Mouse (Mus musculus): ENCODE measurements at regions not wholly inside any gene's neighbourhood (a gene's known extent, or its start where the extent isn't known, plus 50 kb on each side); places are given as distances from the start of the nearest gene placed in this dataset.

DNA sequence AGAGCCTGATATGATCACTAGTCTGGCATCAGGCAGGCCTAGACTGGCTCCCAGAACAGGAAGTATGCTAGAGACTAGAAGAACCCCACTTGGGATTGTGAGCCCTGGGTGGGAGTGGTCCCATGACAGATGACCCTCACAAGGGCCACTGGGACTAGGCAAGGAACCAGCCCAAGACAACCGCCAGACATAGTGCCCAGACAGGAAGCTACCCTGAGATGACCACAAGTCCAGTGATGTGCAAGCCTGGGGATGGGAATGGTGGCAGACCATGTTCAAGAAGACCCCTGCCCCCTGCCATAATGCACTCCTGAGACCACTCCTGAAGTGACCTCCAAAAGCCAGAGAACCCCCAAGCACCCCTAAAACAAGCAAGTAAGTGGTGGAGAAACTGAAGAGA, 304.9 kb downstream of the Epm2a start:
- no peak overlapping the region for H3K9ac ChIP-seq (ENCODE audit: low read length)
- no peak overlapping the region for H3K4me2 ChIP-seq (replicated peaks; ENCODE audit: low read depth)
- WGBS: 84% methylated on average over 1 of the region's 1 CpGs
- no peak for TF ChIP-seq EP300 (optimal IDR thresholded peaks at IDR 0.05)
- TF ChIP-seq CTCF (IDR thresholded peaks at IDR 0.05; ENCODE audit: low read depth): no peak
- no peak overlapping the region for H3K4me3 ChIP-seq (ENCODE audit: low read depth, low read length)
- no peaks in the 10 kb centered on the region for H3K36me3 ChIP-seq (ENCODE audit: control insufficient read depth, insufficient read depth, low read length)
- no peak for ATAC-seq (ENCODE audit: low FRiP score, low TSS enrichment)
- no peaks in the 10 kb centered on the region for H3K9me3 ChIP-seq (ENCODE audit: control insufficient read depth, low read length)
- H3K4me1 ChIP-seq (replicated peaks; ENCODE audit: control insufficient read depth, insufficient read depth): no peaks in the 10 kb centered on the region
- H3K27me3 ChIP-seq (ENCODE audit: control insufficient read depth, insufficient read depth, low read length): no peaks in the 10 kb centered on the region
- DNase-seq (ENCODE audit: low spot score): no peak
- H3K27ac ChIP-seq (replicated peaks): no peak overlapping the region

DNA sequence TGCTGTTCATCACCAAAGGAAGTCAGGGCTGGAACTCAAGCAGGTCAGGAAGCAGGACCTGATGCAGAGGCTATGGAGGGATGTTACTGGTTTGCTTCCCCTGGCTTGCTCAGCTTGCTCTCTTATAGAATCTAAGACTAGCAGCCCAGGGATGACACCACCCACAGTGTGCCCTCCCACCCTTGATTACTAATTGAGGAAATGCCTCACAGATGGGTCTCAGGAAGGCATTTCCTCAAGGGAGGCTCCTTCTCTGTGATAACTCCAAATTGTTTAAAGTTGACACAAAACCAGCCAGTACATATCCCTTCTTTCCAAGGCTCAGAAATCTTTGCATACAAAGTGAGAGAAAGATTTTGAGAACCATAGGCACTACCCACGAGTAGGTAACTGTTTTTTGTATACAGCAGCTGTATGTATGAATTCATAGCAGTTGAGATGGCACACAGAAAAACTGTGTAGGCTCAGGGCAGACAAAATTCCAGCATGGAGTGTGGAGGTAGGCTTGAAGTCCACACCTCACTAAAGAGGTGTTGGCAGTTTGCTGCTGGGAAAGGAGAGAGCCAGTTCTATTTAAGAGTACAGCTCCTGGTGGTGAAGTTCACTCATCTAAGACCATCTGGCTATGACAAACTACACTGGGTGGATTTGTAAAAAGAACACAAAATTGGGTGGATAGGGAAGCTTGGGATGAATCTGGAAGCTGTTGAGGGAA, 317.0 kb downstream of the Epm2a start:
- Histone ChIP-seq H3K36me3 (ENCODE audit: control insufficient read depth, insufficient read depth, low read length) (no peaks in the 10 kb centered on the region), H3K9me3 (ENCODE audit: control insufficient read depth, low read length) (no peaks in the 10 kb centered on the region), H3K9ac (ENCODE audit: low read length) (no peak overlapping the region), H3K4me3 (ENCODE audit: low read depth, low read length) (no peak overlapping the region), H3K4me2 (replicated peaks; ENCODE audit: low read depth) (no peak overlapping the region), H3K4me1 (replicated peaks; ENCODE audit: control insufficient read depth, insufficient read depth) (no peaks in the 10 kb centered on the region), H3K27ac (replicated peaks) (no peak overlapping the region), H3K27me3 (ENCODE audit: control insufficient read depth, insufficient read depth, low read length) (no peaks in the 10 kb centered on the region)
- no peak for TF ChIP-seq CTCF (IDR thresholded peaks at IDR 0.05; ENCODE audit: low read depth)
- no peak for TF ChIP-seq EP300 (optimal IDR thresholded peaks at IDR 0.05)
- ATAC-seq (ENCODE audit: low FRiP score, low TSS enrichment): no peak
- no peak for DNase-seq (ENCODE audit: low spot score)
- WGBS: 24% methylated on average over 1 of the region's 1 CpGs

DNA sequence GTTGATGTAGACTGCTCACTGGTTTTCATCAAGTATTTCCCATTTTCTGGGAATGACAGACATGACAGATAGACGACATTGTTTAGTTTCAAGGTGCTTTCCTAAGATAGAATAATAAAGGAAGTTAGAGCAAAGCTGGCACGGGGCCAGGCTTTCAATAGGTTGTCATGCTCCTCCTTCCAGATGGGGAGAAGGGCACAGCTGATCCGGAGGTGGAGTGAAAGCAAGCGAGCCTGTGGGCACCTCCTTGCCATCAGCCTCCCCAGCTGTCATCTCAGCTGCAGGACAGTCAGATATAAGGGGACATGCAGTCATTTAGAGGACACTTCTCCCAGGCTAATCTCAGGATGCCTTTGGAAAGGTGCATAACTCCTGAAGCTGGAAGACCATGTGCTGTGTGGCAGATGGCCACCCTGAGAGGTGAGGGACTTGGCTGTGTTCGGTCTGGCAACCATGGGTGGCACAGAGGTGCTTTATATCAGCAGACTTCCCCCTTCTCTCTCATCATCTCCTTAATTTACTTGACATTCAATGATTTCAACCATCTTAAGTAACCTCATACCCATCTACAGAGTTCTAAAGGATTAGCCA, 318.6 kb downstream of the Epm2a start:
- DNase-seq (ENCODE audit: low spot score): no peak
- Histone ChIP-seq H3K27me3 (ENCODE audit: control insufficient read depth, insufficient read depth, low read length) (no peaks in the 10 kb centered on the region), H3K4me3 (ENCODE audit: low read depth, low read length) (no peak overlapping the region), H3K36me3 (ENCODE audit: control insufficient read depth, insufficient read depth, low read length) (no peaks in the 10 kb centered on the region), H3K27ac (replicated peaks) (no peak overlapping the region), H3K9ac (ENCODE audit: low read length) (no peak overlapping the region), H3K4me2 (replicated peaks; ENCODE audit: low read depth) (no peak overlapping the region), H3K9me3 (ENCODE audit: control insufficient read depth, low read length) (no peaks in the 10 kb centered on the region), H3K4me1 (replicated peaks; ENCODE audit: control insufficient read depth, insufficient read depth) (no peaks in the 10 kb centered on the region)
- ATAC-seq (ENCODE audit: low FRiP score, low TSS enrichment): no peak
- TF ChIP-seq CTCF (IDR thresholded peaks at IDR 0.05; ENCODE audit: low read depth) (no peak), EP300 (optimal IDR thresholded peaks at IDR 0.05) (no peak)
- WGBS: 43% methylated on average over 5 of the region's 5 CpGs

- TF ChIP-seq EP300 (optimal IDR thresholded peaks at IDR 0.05) (no peak), CTCF (IDR thresholded peaks at IDR 0.05; ENCODE audit: low read depth) (no peak)
- Histone ChIP-seq H3K27ac (replicated peaks) (no peak overlapping the region), H3K4me1 (replicated peaks; ENCODE audit: control insufficient read depth, insufficient read depth) (no peaks in the 10 kb centered on the region), H3K4me2 (replicated peaks; ENCODE audit: low read depth) (no peak overlapping the region), H3K9ac (ENCODE audit: low read length) (no peak overlapping the region), H3K4me3 (ENCODE audit: low read depth, low read length) (no peak overlapping the region), H3K36me3 (ENCODE audit: control insufficient read depth, insufficient read depth, low read length) (no peaks in the 10 kb centered on the region), H3K9me3 (ENCODE audit: control insufficient read depth, low read length) (no peaks in the 10 kb centered on the region), H3K27me3 (ENCODE audit: control insufficient read depth, insufficient read depth, low read length) (no peaks in the 10 kb centered on the region)
- 70% methylated on average over 2 of the region's 2 CpGs for WGBS
- no peak for ATAC-seq (ENCODE audit: low FRiP score, low TSS enrichment)
- DNase-seq (ENCODE audit: low spot score): no peak
Observed at GRCm38 (mm10) chr10:11709742-11710141, 366.5 kb downstream of the Epm2a start.

GRCm38 (mm10) chr10:11724775-11725174, 381.6 kb downstream of the Epm2a start:
- H3K4me3 ChIP-seq (ENCODE audit: low read depth, low read length): no peak overlapping the region
- no peak for DNase-seq (ENCODE audit: low spot score)
- H3K27ac ChIP-seq (replicated peaks): no peak overlapping the region
- H3K4me1 ChIP-seq (replicated peaks; ENCODE audit: control insufficient read depth, insufficient read depth): no peaks in the 10 kb centered on the region
- no peak overlapping the region for H3K9ac ChIP-seq (ENCODE audit: low read length)
- H3K27me3 ChIP-seq (ENCODE audit: control insufficient read depth, insufficient read depth, low read length): no peaks in the 10 kb centered on the region
- H3K9me3 ChIP-seq (ENCODE audit: control insufficient read depth, low read length): no peaks in the 10 kb centered on the region
- WGBS: 78% methylated on average over 7 of the region's 7 CpGs
- no peak for ATAC-seq (ENCODE audit: low FRiP score, low TSS enrichment)
- no peaks in the 10 kb centered on the region for H3K36me3 ChIP-seq (ENCODE audit: control insufficient read depth, insufficient read depth, low read length)
- no peak overlapping the region for H3K4me2 ChIP-seq (replicated peaks; ENCODE audit: low read depth)
- TF ChIP-seq CTCF (IDR thresholded peaks at IDR 0.05; ENCODE audit: low read depth) (no peak), EP300 (optimal IDR thresholded peaks at IDR 0.05) (no peak)

DNA sequence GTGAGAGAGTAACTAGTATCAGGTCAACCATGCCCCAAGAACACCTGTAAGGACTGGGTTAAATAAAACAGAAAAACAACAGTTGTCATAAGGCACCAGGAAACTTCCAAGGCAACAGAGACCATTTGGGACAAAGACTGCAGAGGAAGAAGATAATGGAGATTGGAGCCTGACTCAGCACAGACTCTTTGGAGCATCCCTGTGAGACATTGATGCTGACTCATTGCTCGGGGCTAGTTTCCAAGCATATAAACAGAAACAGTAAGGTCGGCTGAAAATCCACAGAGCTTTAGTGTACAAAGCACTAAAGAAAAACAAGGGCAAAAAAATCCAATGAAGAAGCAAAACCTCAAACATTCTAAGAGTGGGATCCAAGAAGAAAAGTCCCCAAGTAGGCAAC, 386.3 kb downstream of the Epm2a start:
- Histone ChIP-seq H3K27me3 (ENCODE audit: control insufficient read depth, insufficient read depth, low read length) (no peaks in the 10 kb centered on the region), H3K4me3 (ENCODE audit: low read depth, low read length) (no peak overlapping the region), H3K9me3 (ENCODE audit: control insufficient read depth, low read length) (no peaks in the 10 kb centered on the region), H3K36me3 (ENCODE audit: control insufficient read depth, insufficient read depth, low read length) (no peaks in the 10 kb centered on the region), H3K4me1 (replicated peaks; ENCODE audit: control insufficient read depth, insufficient read depth) (no peaks in the 10 kb centered on the region), H3K4me2 (replicated peaks; ENCODE audit: low read depth) (no peak overlapping the region), H3K9ac (ENCODE audit: low read length) (no peak overlapping the region), H3K27ac (replicated peaks) (no peak overlapping the region)
- ATAC-seq (ENCODE audit: low FRiP score, low TSS enrichment) (no peak), DNase-seq (ENCODE audit: low spot score) (no peak)
- 56% methylated on average over 2 of the region's 2 CpGs for WGBS
- no peak for TF ChIP-seq CTCF (IDR thresholded peaks at IDR 0.05; ENCODE audit: low read depth)
- no peak for TF ChIP-seq EP300 (optimal IDR thresholded peaks at IDR 0.05)

Data from stomach, postnatal 0 days (tissue).